Mouse (Mus musculus) cerebellum, adult 2 months (tissue): Measurements from ENCODE around the gene Map3k21. TPM values are rescaled to one million over a fixed set of nuclear protein-coding genes. Genes with fewer than 3 reads are reported as not detected.

Experiments
- DNase-seq, 2 experiments: peaks; one replicate each; pipeline ENCODE4 v3.0.0; 2021
- H3K27ac ChIP-seq: fragments of 200-500 bp; 2 replicates; pipeline ENCODE4 v1.5.1; 2012; ENCODE audit warnings: low read length, control low read depth, inconsistent platforms; ENCODE audit not compliant: insufficient read depth
- H3K27me3 ChIP-seq: fragments of 200-500 bp; 2 replicates; pipeline ENCODE4 v1.6.1; 2012; ENCODE audit warnings: inconsistent platforms, mild to moderate bottlenecking, low read length, moderate library complexity; ENCODE audit not compliant: control insufficient read depth, insufficient read depth
- H3K4me1 ChIP-seq: fragments of 200-500 bp; 2 replicates; pipeline ENCODE4 v1.6.1; 2011; ENCODE audit warnings: low read length; ENCODE audit not compliant: control insufficient read depth, insufficient read depth
- H3K4me3 ChIP-seq: fragments of 200-500 bp; replicated peaks from 2 replicates; pipeline ENCODE3; 2011; ENCODE audit warnings: mild to moderate bottlenecking, low read depth, low read length, control low read depth; ENCODE audit not compliant: insufficient read depth
- CTCF ChIP-seq: fragments of 200-500 bp; IDR thresholded peaks from 2 replicates; pipeline ENCODE4 v1.5.1; 2011; ENCODE audit warnings: low read depth, mild to moderate bottlenecking, control low read depth, low read length, moderate library complexity, borderline replicate concordance; ENCODE audit not compliant: insufficient read depth
- POLR2A ChIP-seq: fragments of 200-500 bp; IDR thresholded peaks from 2 replicates; pipeline ENCODE4 v1.6.1; 2011; ENCODE audit warnings: low read length, control low read depth, borderline replicate concordance; ENCODE audit not compliant: insufficient read depth
- WGBS: fragments of 180-500 bp; shearing (Covaris S2); methylation state at CpG from one replicate; pipeline ENCODE4 v1.1.7; 2018; 5-methylcytosine and 5-hydroxymethylcytosine counted together
- polyA plus RNA-seq: library from polyadenylated mRNA; depleted of rRNA; stranded (reverse); fragments of >200 nt; gene quantifications from 2 replicates; pipeline ENCODE4 v1.2.3, GENCODE M21; 2012

The Map3k21 gene
- polyA plus RNA-seq, 1 experiment: 1.1 TPM

GRCm38 (mm10) chr8:125880447-125880846, 29.8 kb upstream of the Map3k21 start:
- WGBS: 45% methylated on average over 4 of the region's 4 CpGs
- Histone ChIP-seq H3K27ac (no peak overlapping the region), H3K4me3 (no peak overlapping the region), H3K4me1 (no peaks in the 10 kb centered on the region; the same call in 1 of the 2 replicates), H3K27me3 (no peaks in the 10 kb centered on the region)
- TF ChIP-seq POLR2A (no peak), CTCF (no peak)
- DNase-seq: no peak

GRCm38 (mm10) chr8:125887549-125887948, 22.7 kb upstream of the Map3k21 start:
- no peak for DNase-seq
- Histone ChIP-seq H3K27me3 (no peaks in the 10 kb centered on the region), H3K4me1 (no peaks in the 10 kb centered on the region), H3K4me3 (no peak overlapping the region), H3K27ac (no peak overlapping the region)
- WGBS: 91% methylated on average over 9 of the region's 9 CpGs
- no peak for TF ChIP-seq POLR2A

GRCm38 (mm10) chr8:125889920-125890319, 20.3 kb upstream of the Map3k21 start:
- no peaks in the 10 kb centered on the region for H3K27me3 ChIP-seq
- DNase-seq: no peak
- H3K4me1 ChIP-seq: no peaks in the 10 kb centered on the region
- 88% methylated on average over 3 of the region's 3 CpGs for WGBS
- H3K4me3 ChIP-seq: no peak overlapping the region
- TF ChIP-seq CTCF (no peak), POLR2A (no peak)
- H3K27ac ChIP-seq: no peak overlapping the region

GRCm38 (mm10) chr8:125897388-125897787, 12.9 kb upstream of the Map3k21 start:
- TF ChIP-seq POLR2A (no peak), CTCF (no peak)
- no peaks in the 10 kb centered on the region for H3K27me3 ChIP-seq
- H3K4me3 ChIP-seq: peak overlapping the region; percentile 77
- H3K27ac ChIP-seq: no peak overlapping the region
- H3K4me1 ChIP-seq: no peaks in the 10 kb centered on the region
- peak; percentile 18 to 25 for DNase-seq
- WGBS: 55% methylated on average over 11 of the region's 11 CpGs

GRCm38 (mm10) chr8:125897868-125898788, 12.1 kb upstream of the Map3k21 start, which contains the start of gene Pcnx2:
Pcnx2 (minus strand) TSS chr8:125898317.
- Histone ChIP-seq H3K4me3 (peak within 1 kb of the TSS; percentile 77), H3K27me3 (no peaks in the 10 kb centered on the region), H3K4me1 (no peaks in the 10 kb centered on the region), H3K27ac (peak within 1 kb of the TSS; percentile 63)
- DNase-seq: peak; percentile 91 to 93
- TF ChIP-seq POLR2A (peak; percentile 82), CTCF (no peak)
- 4% methylated on average over 44 of the region's 44 CpGs for WGBS

GRCm38 (mm10) chr8:125898899-125899298, 11.4 kb upstream of the Map3k21 start:
- peak overlapping the region; percentile 2; the same call in 1 of the 2 replicates for H3K27ac ChIP-seq
- no peaks in the 10 kb centered on the region for H3K27me3 ChIP-seq
- no peaks in the 10 kb centered on the region for H3K4me1 ChIP-seq
- WGBS: 0% methylated on average over 6 of the region's 6 CpGs
- peak overlapping the region; percentile 77 for H3K4me3 ChIP-seq
- DNase-seq: peak; percentile 66 to 73
- peak; percentile 65; the same call in 1 of the 2 replicates for TF ChIP-seq CTCF
- no peak for TF ChIP-seq POLR2A

GRCm38 (mm10) chr8:125901167-125901566, 9.1 kb upstream of the Map3k21 start:
- H3K27ac ChIP-seq: no peak overlapping the region
- peak; percentile 32; the same call in 1 of the 2 replicates for TF ChIP-seq CTCF
- TF ChIP-seq POLR2A: no peak

GRCm38 (mm10) chr8:125902521-125902920, 7.7 kb upstream of the Map3k21 start:
- no peak for DNase-seq
- Histone ChIP-seq H3K4me1 (no peaks in the 10 kb centered on the region; the same call in 1 of the 2 replicates), H3K27ac (no peak overlapping the region), H3K27me3 (no peaks in the 10 kb centered on the region), H3K4me3 (no peak overlapping the region)
- WGBS: 61% methylated on average over 3 of the region's 3 CpGs
- no peak for TF ChIP-seq POLR2A
- no peak for TF ChIP-seq CTCF

More at GRCm38 (mm10) chr8:125901167-125901566, 9.1 kb upstream of the Map3k21 start:
- DNase-seq: peak in 1 of 2 experiments; percentile 14
- WGBS: 37% methylated on average over 2 of the region's 2 CpGs
- Histone ChIP-seq H3K27me3 (no peaks in the 10 kb centered on the region), H3K4me1 (no peaks in the 10 kb centered on the region; the same call in 1 of the 2 replicates), H3K4me3 (no peak overlapping the region)

GRCm38 (mm10) chr8:125905341-125905740, 4.9 kb upstream of the Map3k21 start:
- WGBS: 84% methylated on average over 2 of the region's 2 CpGs
- TF ChIP-seq POLR2A (no peak), CTCF (no peak)
- no peaks in the 10 kb centered on the region for H3K27me3 ChIP-seq

More at GRCm38 (mm10) chr8:125905341-125905740, 4.9 kb upstream of the Map3k21 start:
- Histone ChIP-seq H3K27ac (no peak overlapping the region), H3K4me3 (no peak overlapping the region), H3K4me1 (no peaks in the 10 kb centered on the region; the same call in 1 of the 2 replicates)
- DNase-seq: no peak
